Mouse (Mus musculus) right cerebral cortex, adult 2 months (tissue): ENCODE results near the gene Olfr774.
"Not testable (repeated sequence)": the region's sequence is repeated elsewhere in the genome, so short reads cannot be mapped to it uniquely, and the experiment has no call there.

Experiments
- DNase-seq, 2 experiments: peaks; one replicate each; pipeline ENCODE4 v3.0.0; 2021 to 2022; ENCODE audit warnings: low spot score in 2 of 2

The Olfr774 gene

DNA sequence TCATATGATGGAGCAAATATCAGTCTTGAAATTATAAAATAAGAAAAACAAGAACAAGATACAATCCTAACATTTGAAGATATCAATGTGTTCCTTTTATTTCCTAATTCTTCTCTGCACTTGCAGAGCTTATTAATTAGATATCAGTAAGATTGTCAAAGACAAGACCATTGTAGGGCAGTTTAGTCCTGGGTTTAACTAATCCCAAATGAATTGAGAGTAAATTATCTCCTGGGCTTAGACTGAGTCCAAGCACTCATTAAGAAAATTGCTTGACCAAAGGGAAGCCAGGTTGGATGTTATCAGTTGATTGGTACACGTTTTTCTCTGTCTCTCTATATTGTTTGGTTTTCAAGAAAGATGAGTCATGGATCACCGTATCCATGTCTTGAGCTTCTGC, at the start of gene Olfr774:
Gene Olfr774, plus strand, starts transcription at position 301 of the 400 bp plus-strand sequence.
- DNase-seq = no peak

DNA sequence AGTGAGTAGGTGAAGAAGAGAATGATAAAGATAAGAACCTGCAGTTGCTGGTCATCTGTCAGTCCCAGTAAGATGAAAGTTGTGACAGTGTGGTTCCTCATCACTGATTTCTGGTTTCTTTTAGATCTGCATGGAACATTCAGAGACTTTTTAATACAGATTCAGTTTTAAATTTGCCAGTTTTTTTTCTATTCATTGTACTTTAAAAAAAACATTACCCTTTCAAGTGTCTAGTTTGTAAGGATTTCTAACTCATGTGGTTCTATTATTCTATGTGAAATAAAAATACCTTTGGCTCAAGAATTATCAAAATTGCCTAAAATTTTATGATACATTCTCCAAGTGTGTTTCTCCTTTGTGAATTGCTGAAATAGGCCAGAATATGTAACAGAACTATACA, 48.7 kb upstream of the Olfr774 start, which contains the start of gene Olfr773:
Gene Olfr773, minus strand, starts transcription at position 101 of the 400 bp plus-strand sequence.
- not testable (repeated sequence) for DNase-seq

DNA sequence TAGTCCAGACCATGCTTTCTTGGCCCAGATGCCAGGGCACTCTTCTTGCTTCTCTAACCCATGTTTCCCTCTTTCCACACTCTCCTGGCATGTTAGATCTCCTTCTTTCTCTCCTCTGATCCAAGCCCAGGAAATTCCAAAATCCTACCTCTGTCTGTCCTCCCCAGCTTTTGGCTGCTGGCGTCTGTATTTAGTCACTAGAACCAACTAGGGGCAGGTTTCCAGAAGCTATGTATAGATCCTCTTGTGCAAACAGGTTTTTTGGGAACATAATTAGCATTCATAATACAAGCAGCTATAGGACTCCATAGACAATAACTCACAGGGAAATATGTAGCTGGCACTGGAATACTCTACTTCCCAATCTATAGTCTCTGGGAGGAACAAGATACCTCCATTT, 5.3 kb upstream of the Olfr774 start:
- DNase-seq = peak in 1 of 2 experiments; percentile 3

DNA sequence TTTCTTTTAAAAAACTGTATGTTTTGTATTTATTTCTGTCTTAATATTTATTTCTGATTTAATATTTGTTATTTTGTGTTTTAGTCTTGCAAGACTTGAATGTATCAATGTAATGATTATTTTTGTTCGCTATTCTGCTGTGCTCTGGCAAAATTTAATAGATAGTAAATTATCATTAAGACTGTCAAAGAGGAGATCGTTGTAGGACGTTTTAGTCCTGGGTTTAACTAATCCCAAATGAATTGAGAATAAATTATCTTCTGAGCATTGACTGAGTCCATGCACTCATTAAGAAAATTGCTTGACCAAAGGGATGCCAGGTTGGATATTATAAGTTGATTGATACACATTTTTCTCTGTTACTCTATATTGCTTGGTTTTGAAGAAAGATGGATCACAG, 12.1 kb downstream of the Olfr774 start, which contains the start of gene Olfr775:
Gene Olfr775, plus strand, starts transcription at position 301 of the 400 bp plus-strand sequence.
- DNase-seq = no peak

DNA sequence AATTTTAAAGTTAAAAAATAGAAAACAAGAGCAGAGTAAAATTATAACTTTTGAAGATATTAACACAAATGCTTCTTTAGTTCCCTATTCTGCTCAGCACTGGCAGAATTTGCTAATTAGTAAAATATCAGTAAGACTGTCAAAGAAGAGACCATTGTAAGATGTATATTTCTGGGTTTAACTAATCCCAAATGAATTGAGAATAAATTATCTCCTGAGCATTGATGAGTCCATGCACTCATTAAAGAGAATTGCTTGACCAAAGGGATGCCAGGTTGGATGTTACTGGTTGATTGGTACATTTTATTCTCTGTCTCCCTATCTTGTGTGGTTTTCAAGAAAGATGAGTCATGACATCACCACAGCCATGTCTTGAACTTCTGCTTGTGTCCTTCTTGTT, 22.8 kb downstream of the Olfr774 start, which contains the start of gene Olfr776:
Gene Olfr776, plus strand, starts transcription at position 301 of the 400 bp plus-strand sequence.
- no peak for DNase-seq

DNA sequence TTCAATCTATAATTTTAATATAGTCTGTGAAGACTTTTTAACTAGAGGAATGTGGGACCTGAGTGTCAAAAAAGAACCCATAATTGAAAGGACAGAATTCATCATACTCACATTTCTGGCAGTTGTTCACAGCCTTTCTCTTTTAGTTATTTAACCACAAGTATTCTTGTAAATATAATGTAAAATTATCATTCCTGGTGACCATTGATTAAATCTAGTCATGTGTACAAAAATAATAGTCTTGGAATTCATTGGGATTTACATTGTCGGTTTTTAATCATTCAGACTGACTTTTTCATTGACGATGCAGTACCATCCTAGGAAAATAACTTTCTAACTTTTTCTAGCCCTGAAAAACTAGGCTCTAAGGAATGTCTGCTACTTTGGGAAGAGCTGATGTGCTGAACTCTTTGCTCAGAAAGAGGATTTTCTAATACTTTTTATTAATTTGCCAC, 35.1 kb downstream of the Olfr774 start, which contains the start of gene Olfr777:
Gene Olfr777, minus strand, starts transcription at position 405 of the 455 bp plus-strand sequence.
- DNase-seq = no peak
